Mouse (Mus musculus) kidney, postnatal 0 days (tissue): ENCODE measurements at regions not wholly inside any gene's neighbourhood (a gene's known extent, or its start where the extent isn't known, plus 50 kb on each side); places are given as distances from the start of the nearest gene placed in this dataset.

Experiments used
- ATAC-seq: fragments of 200-750 bp; cut with Nextera tagmentation; replicated peaks from 2 replicates; pipeline ENCODE4 v1.8.0; 2017; ENCODE audit warnings: low read depth, moderate number of reproducible peaks, moderate TSS enrichment, moderate library complexity; ENCODE audit not compliant: low FRiP score
- DNase-seq: peaks from one replicate; pipeline ENCODE4 v3.0.0-alpha.2; 2016; ENCODE audit warnings: low spot score
- H3K27ac ChIP-seq: fragments of 300-500 bp; sonication (generic); 2 replicates; pipeline ENCODE4 v1.5.1; 2014; ENCODE audit warnings: mild to moderate bottlenecking
- H3K27me3 ChIP-seq: fragments of 300-500 bp; sonication (generic); 2 replicates; pipeline ENCODE4 v1.6.1; 2014; ENCODE audit warnings: low read length, mixed read lengths; ENCODE audit not compliant: insufficient read depth
- H3K36me3 ChIP-seq: fragments of 300-500 bp; sonication (generic); 2 replicates; pipeline ENCODE4 v1.6.1; 2014; ENCODE audit warnings: low read length, mixed read lengths; ENCODE audit not compliant: insufficient read depth
- H3K4me1 ChIP-seq: fragments of 300-500 bp; sonication (generic); replicated peaks from 2 replicates; pipeline ENCODE4 v1.6.1; 2014; ENCODE audit warnings: antibody characterized with exemption, low read length, mixed read lengths; ENCODE audit not compliant: insufficient read depth
- H3K4me2 ChIP-seq: fragments of 300-500 bp; sonication (generic); 2 replicates; pipeline ENCODE4 v1.6.1; 2014; ENCODE audit warnings: mild to moderate bottlenecking, low read length, moderate library complexity, mixed read lengths
- H3K4me3 ChIP-seq: fragments of 300-500 bp; sonication (generic); replicated peaks from 2 replicates; pipeline ENCODE4 v1.5.1; 2014; ENCODE audit warnings: low read depth, low read length
- H3K9ac ChIP-seq: fragments of 300-500 bp; sonication (generic); 2 replicates; pipeline ENCODE4 v1.6.1; 2014; ENCODE audit warnings: low read depth, low read length
- H3K9me3 ChIP-seq: fragments of 300-500 bp; sonication (generic); replicated peaks from 2 replicates; pipeline ENCODE4 v1.6.1; 2016; ENCODE audit warnings: low read length, inconsistent platforms, mixed read lengths
- CTCF ChIP-seq: IDR thresholded peaks from 2 replicates; pipeline ENCODE4 v1.5.1; 2016; ENCODE audit warnings: antibody characterized with exemption, low read depth, mild to moderate bottlenecking, moderate library complexity
- WGBS: fragments of 180-500 bp; shearing (Covaris S2); extraction: QIAGEN DNeasy Blood & Tissue Kit; methylation state at CpG from one replicate; pipeline ENCODE4 v1.1.7; 2014; 5-methylcytosine and 5-hydroxymethylcytosine counted together

- H3K36me3 ChIP-seq = no peaks in the 10 kb centered on the region
- no peaks in the 10 kb centered on the region for H3K9me3 ChIP-seq
- H3K27ac ChIP-seq = no peak overlapping the region
- ATAC-seq (no peak), DNase-seq (no peak)
- H3K4me3 ChIP-seq = no peak overlapping the region
- 82% methylated on average over 4 of the region's 4 CpGs for WGBS
- TF ChIP-seq CTCF = no peak
- H3K4me1 ChIP-seq = no peaks in the 10 kb centered on the region
- H3K9ac ChIP-seq = no peak overlapping the region
- no peaks in the 10 kb centered on the region for H3K27me3 ChIP-seq
- H3K4me2 ChIP-seq = no peak overlapping the region
These were observed 94.0 kb upstream of the Ubr2 start for GRCm38 (mm10) chr17:47104328-47104727.

GRCm38 (mm10) chr17:47095191-47095590 lies 84.8 kb upstream of the Ubr2 start:
- H3K27me3 ChIP-seq = no peaks in the 10 kb centered on the region
- no peak for TF ChIP-seq CTCF
- no peaks in the 10 kb centered on the region for H3K36me3 ChIP-seq
- DNase-seq (no peak), ATAC-seq (no peak)
- H3K27ac ChIP-seq = no peak overlapping the region
- 75% methylated on average over 3 of the region's 3 CpGs for WGBS
- no peaks in the 10 kb centered on the region for H3K4me1 ChIP-seq
- no peaks in the 10 kb centered on the region for H3K9me3 ChIP-seq
- no peak overlapping the region for H3K4me2 ChIP-seq
- H3K4me3 ChIP-seq = no peak overlapping the region
- H3K9ac ChIP-seq = no peak overlapping the region

- H3K27me3 ChIP-seq = no peaks in the 10 kb centered on the region
- ATAC-seq = no peak
- WGBS = 94% methylated on average over 9 of the region's 9 CpGs
These were observed 81.7 kb upstream of the Ubr2 start for GRCm38 (mm10) chr17:47092076-47092475.

GRCm38 (mm10) chr17:47089769-47090168 lies 79.4 kb upstream of the Ubr2 start:
- H3K4me1 ChIP-seq = no peaks in the 10 kb centered on the region
- H3K36me3 ChIP-seq = no peaks in the 10 kb centered on the region
- ATAC-seq = no peak
- no peak overlapping the region for H3K4me2 ChIP-seq
- H3K9ac ChIP-seq = no peak overlapping the region
- no peaks in the 10 kb centered on the region for H3K27me3 ChIP-seq
- no peak for DNase-seq
- no peak for TF ChIP-seq CTCF
- 81% methylated on average over 3 of the region's 3 CpGs for WGBS
- no peak overlapping the region for H3K4me3 ChIP-seq
- no peaks in the 10 kb centered on the region for H3K9me3 ChIP-seq
- H3K27ac ChIP-seq = no peak overlapping the region

More at GRCm38 (mm10) chr17:47092076-47092475, 81.7 kb upstream of the Ubr2 start:
- Histone ChIP-seq H3K4me1 (no peaks in the 10 kb centered on the region), H3K27ac (no peak overlapping the region), H3K4me3 (no peak overlapping the region), H3K36me3 (no peaks in the 10 kb centered on the region), H3K4me2 (no peak overlapping the region), H3K9me3 (no peaks in the 10 kb centered on the region), H3K9ac (no peak overlapping the region)
- no peak for DNase-seq
- no peak for TF ChIP-seq CTCF

GRCm38 (mm10) chr17:47069206-47069605 lies 58.9 kb upstream of the Ubr2 start:
- no peak for DNase-seq
- Histone ChIP-seq H3K27me3 (no peaks in the 10 kb centered on the region), H3K4me2 (no peak overlapping the region), H3K4me1 (no peaks in the 10 kb centered on the region), H3K36me3 (no peaks in the 10 kb centered on the region), H3K27ac (no peak overlapping the region), H3K9ac (no peak overlapping the region), H3K9me3 (no peaks in the 10 kb centered on the region), H3K4me3 (no peak overlapping the region)
- no peak for ATAC-seq
- no peak for TF ChIP-seq CTCF
- 94% methylated on average over 2 of the region's 2 CpGs for whole genome bisulfite sequencing

GRCm38 (mm10) chr17:47065307-47065901 lies 55.0 kb upstream of the Ubr2 start:
- 72% methylated on average over 4 of the region's 4 CpGs for WGBS
- H3K27me3 ChIP-seq = no peaks in the 10 kb centered on the region
- no peaks in the 10 kb centered on the region for H3K9me3 ChIP-seq
- H3K4me3 ChIP-seq = no peak overlapping the region
- no peak overlapping the region for H3K4me2 ChIP-seq
- no peaks in the 10 kb centered on the region for H3K36me3 ChIP-seq
- no peak overlapping the region for H3K9ac ChIP-seq
- no peak for DNase-seq
- H3K4me1 ChIP-seq = 0 out of 2 replicates have a peak, but pooled peaks cover under 1% of the 10 kb centered on the region
- no peak for TF ChIP-seq CTCF
- ATAC-seq = no peak; the same call in 1 of the 2 replicates
- no peak overlapping the region for H3K27ac ChIP-seq
